Mouse (Mus musculus) cerebellum, adult 11-12 months (tissue): ENCODE measurements around the gene Gm13289.
A peak's percentile ranks its signal among the peaks of the same experiment; 100 is the strongest.
"Not testable (repeated sequence)": the region's sequence is repeated elsewhere in the genome, so short reads cannot be mapped to it uniquely, and the experiment has no call there.

ENCODE experiments used
- DNase-seq: peaks from one replicate; pipeline ENCODE4 v3.0.0; 2022

Gm13289 gene

DNA sequence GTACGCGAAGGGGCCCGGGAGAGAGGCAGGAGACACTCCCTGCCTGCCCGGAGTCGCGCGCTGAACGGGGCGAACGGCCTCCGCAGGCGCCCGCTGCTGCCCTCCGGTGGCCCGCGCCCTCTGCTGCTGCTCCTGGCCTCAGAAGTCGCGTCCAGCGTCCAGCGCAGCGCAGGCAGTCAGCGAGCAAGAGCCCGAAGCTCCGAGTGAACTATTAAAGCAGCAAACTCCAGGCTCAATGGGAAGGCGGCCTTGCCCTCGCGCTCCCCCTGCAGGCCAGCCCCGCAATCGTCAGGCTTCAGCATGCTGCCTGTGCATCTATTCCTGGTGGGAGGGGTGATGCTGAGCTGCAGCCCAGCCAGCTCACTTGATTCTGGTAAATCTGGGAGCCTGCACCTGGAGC is at the start of gene Gm13289:
Gm13289 (plus strand) TSS at position 301 of the 400 bp plus-strand sequence.
- DNase-seq = not testable (repeated sequence)

DNA sequence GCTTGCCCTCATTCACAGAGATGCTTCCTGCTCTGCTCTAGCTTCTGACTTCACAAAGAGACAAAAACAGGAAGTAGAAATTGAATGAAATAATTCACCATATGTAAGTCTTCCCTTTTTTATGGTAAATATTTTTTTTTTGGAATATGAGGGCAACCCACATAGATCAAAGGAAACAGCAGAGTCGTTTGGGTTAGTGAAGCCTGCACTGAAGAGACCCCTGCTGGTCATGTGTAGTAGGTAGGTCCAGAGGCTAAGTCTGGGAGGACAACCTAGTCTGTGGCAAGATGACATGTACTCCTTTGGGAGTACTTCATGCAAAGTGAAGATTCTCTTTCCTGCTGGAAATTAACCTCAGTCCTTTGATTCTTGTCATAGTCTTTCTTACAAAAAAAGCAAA is 49.4 kb upstream of the Gm13289 start:
- no peak for DNase-seq

- peak; percentile 27 for DNase-seq
Observed at GRCm38 (mm10) chr4:88738480-88738879, 38.2 kb upstream of the Gm13289 start.

GRCm38 (mm10) chr4:88739036-88739435 is 37.7 kb upstream of the Gm13289 start:
- no peak for DNase-seq

DNA sequence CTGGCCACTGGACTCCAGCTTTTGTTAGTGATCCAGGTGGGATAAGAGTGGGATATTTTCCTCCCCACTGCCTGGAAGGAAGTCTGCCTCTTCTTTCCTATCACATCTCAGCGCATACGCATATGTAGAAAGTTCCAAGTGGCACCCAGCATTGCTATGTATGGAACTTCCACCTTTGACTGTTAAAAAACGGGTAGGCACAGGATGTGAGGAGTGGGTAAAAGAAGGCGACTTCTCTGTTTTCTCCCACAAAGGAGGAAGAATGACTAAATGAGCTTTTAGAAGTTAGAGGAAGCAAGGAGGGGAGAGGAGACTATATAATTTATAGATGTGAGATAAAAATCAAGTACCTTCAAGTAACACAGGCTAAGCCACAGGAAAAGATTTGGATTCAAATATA is 35.3 kb upstream of the Gm13289 start:
- no peak for DNase-seq

DNA sequence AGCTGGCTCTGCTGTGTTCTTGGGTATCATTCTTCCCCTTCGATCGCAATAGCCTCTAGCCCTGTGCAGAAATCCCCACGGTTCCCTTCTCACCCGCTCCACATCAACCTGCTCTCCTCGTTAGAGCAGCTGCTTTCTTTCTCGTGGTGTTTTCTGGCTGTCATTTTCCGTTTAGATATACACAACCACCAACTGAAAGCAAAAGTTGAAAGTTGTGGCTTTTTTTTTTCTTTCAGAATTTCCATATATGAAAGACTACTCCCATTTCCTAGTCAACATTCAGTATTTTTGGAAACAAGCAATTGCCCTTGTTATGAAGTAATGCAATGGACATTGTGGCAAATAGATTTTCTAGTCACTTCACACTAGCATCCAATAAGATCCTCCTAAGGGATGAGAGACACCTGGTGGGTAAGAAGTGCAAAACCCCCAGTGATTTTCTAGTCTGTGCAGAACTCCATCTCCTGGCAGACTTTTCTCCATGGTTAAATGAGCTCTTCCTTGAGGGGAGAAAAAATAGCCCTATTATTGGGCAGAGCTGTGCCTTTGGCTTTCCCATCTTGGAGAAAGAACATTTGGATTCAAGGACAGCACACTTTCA is 33.9 kb upstream of the Gm13289 start:
- no peak for DNase-seq

DNA sequence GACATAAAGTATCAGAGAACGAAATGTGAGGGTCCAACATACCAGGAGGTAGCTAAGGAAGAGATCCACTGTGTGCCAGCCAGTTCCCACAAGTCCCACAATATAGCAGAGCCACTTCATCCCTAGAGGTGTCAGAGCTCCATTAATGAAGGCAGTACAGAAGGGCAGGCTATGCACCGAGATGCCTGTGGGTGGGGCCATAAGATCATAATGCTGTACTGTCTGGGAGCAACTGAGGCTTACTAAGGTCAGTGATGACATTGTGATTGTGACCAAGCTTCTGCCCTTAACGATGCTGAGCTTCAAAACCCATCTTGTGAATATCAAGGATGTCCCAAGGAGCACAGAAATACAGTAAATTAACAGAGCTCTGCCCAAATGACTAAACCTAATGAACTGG is 32.5 kb upstream of the Gm13289 start:
- DNase-seq = no peak

DNA sequence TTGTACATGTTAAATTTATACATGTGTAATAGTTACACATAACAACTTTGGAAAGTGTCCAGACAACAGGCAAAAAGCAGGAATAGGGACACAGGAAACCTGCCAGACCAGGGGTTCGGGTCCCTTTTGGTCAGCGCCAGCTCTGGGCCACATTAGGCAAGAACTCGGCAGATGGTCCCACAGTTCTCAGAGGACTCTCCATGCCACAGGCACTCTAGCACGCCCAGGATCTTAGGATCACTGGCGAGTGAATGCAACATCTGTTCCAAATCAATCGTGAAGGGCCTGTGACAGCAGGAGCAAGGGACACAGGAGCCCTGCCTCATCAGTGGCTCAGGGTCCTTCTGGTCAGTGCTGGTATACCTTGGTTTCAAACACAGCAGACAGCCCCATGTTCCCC is 26.8 kb upstream of the Gm13289 start:
- no peak for DNase-seq

- DNase-seq = peak; percentile 90
Observed at GRCm38 (mm10) chr4:88754818-88755340, 21.8 kb upstream of the Gm13289 start, which contains the start of gene Gm13271. Gene Gm13271, plus strand, starts transcription at chr4:88754868.

- not testable (repeated sequence) for DNase-seq
Observed at GRCm38 (mm10) chr4:88756581-88757513, 19.9 kb upstream of the Gm13289 start.

- peak; percentile 96 for DNase-seq
Observed at GRCm38 (mm10) chr4:88757628-88758031, 19.1 kb upstream of the Gm13289 start.

DNA sequence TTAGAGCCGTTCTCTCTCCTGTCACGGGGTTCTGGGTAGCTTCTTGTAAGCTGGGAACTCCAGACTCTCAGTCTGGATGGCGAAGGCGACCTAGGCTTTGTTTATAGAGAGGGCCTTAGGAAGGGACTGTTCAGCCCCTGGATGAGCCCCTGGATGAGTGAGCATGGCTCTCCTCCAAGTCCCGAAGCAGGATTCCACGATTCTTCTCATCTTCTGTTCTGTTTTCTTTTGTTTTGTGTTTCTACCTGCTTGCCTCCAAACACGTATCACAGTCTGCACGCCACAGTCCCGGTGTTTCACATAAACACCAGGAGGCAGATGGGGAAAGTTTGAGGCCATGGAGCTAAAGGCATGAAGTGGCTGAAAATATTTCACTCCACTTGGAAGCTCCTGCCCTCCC is 18.0 kb upstream of the Gm13289 start:
- DNase-seq = peak; percentile 52

- peak; percentile 74 for DNase-seq
Observed at GRCm38 (mm10) chr4:88759610-88760268, 17.0 kb upstream of the Gm13289 start, which contains the start of gene Gm13283. Gene Gm13283, plus strand, starts transcription at chr4:88760119.

- peak; percentile 80 for DNase-seq
Observed at GRCm38 (mm10) chr4:88760431-88760830, 16.3 kb upstream of the Gm13289 start.

DNA sequence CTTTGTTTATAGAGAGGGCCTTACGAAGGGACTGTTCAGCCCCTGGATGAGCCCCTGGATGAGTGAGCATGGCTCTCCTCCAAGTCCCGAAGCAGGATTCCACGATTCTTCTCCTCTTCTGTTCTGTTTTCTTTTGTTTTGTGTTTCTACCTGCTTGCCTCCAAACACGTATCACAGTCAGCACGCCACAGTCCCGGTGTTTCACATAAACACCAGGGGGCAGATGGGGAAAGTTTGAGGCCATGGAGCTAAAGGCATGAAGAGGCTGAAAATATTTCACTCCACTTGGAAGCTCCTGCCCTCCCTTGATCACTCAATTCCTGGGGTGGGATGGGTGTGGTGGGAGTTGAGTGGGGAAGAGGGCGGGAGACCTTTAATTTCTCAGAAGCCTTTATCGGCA is 14.9 kb upstream of the Gm13289 start:
- peak; percentile 89 for DNase-seq

- peak; percentile 58 for DNase-seq
Observed at GRCm38 (mm10) chr4:88762341-88762740, 14.4 kb upstream of the Gm13289 start.

DNA sequence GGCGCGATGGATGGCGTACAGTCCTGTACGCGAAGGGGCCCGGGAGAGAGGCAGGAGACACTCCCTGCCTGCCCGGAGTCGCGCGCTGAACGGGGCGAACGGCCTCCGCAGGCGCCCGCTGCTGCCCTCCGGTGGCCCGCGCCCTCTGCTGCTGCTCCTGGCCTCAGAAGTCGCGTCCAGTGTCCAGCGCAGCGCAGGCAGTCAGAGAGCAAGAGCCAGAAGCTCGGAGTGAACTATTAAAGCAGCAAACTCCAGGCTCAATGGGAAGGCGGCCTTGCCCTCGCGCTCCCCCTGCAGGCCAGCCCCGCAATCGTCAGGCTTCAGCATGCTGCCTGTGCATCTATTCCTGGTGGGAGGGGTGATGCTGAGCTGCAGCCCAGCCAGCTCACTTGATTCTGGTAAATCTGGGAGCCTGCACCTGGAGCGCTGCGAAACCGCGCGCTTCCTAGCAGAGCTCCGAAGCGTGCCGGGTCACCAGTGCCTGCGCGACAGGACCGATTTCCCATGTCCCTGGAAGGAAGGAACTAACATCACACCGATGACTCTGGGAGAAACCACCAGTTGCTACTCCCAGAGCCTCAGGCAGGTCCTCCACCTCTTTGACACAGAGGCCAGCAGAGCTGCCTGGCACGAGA is 13.2 kb upstream of the Gm13289 start:
- peak; percentile 65 for DNase-seq

DNA sequence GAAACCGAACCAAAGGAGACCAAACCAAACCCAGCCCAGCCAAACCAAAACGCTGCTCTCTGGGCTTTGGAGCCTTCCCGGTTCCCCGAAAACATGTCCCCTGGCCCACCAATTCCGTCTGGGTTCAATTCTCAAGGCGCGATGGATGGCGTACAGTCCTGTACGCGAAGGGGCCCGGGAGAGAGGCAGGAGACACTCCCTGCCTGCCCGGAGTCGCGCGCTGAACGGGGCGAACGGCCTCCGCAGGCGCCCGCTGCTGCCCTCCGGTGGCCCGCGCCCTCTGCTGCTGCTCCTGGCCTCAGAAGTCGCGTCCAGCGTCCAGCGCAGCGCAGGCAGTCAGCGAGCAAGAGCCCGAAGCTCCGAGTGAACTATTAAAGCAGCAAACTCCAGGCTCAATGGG is 3.2 kb upstream of the Gm13289 start, which contains the start of gene Gm13290:
Gm13290 (plus strand) TSS at position 301 of the 400 bp plus-strand sequence.
- DNase-seq = not testable (repeated sequence)

DNA sequence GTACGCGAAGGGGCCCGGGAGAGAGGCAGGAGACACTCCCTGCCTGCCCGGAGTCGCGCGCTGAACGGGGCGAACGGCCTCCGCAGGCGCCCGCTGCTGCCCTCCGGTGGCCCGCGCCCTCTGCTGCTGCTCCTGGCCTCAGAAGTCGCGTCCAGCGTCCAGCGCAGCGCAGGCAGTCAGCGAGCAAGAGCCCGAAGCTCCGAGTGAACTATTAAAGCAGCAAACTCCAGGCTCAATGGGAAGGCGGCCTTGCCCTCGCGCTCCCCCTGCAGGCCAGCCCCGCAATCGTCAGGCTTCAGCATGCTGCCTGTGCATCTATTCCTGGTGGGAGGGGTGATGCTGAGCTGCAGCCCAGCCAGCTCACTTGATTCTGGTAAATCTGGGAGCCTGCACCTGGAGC is 2.8 kb downstream of the Gm13289 start, which contains the start of gene Gm13272:
Gm13272 (plus strand) TSS at position 301 of the 400 bp plus-strand sequence.
- not testable (repeated sequence) for DNase-seq

GRCm38 (mm10) chr4:88780320-88780719 is 3.6 kb downstream of the Gm13289 start:
- peak; percentile 47 for DNase-seq

- DNase-seq = not testable (repeated sequence)
Observed at GRCm38 (mm10) chr4:88781831-88782230, 5.1 kb downstream of the Gm13289 start, which contains the start of gene Ifnz. Gene Ifnz, plus strand, starts transcription at chr4:88782131.

- DNase-seq = not testable (repeated sequence)
Observed at GRCm38 (mm10) chr4:88782335-88782734, 5.6 kb downstream of the Gm13289 start.
